Mouse (Mus musculus) midbrain, postnatal 0 days (tissue): Measurements from ENCODE around the gene Nr4a2. TPM values are rescaled to one million over a fixed set of nuclear protein-coding genes. Genes with fewer than 3 reads are reported as not detected.
A peak's percentile ranks its signal among the peaks of the same experiment; 100 is the strongest.

ENCODE experiments used
- ATAC-seq: fragments of 200-750 bp; cut with Nextera tagmentation; 2 replicates; pipeline ENCODE4 v1.8.0; 2017; ENCODE audit warnings: moderate number of reproducible peaks, mild to moderate bottlenecking, moderate TSS enrichment, moderate library complexity; ENCODE audit not compliant: low FRiP score
- DNase-seq: peaks from one replicate; pipeline ENCODE4 v3.0.0-alpha.2; 2015; ENCODE audit warnings: low spot score
- H3K27ac ChIP-seq: fragments of 300-500 bp; sonication (generic); 2 replicates; pipeline ENCODE4 v1.5.1; 2014; ENCODE audit warnings: low read depth, mild to moderate bottlenecking, low read length, mixed read lengths
- H3K27me3 ChIP-seq: fragments of 300-500 bp; sonication (generic); 2 replicates; pipeline ENCODE4 v1.6.1; 2014; ENCODE audit warnings: low read length, control low read depth, mixed read lengths; ENCODE audit not compliant: insufficient read depth
- H3K36me3 ChIP-seq: fragments of 300-500 bp; sonication (generic); 2 replicates; pipeline ENCODE4 v1.6.1; 2014; ENCODE audit warnings: low read length, control low read depth, mixed read lengths; ENCODE audit not compliant: insufficient read depth
- H3K4me1 ChIP-seq: fragments of 300-500 bp; sonication (generic); 2 replicates; pipeline ENCODE4 v1.6.1; 2014; ENCODE audit warnings: mild to moderate bottlenecking, control low read depth, antibody characterized with exemption, low read length, mixed read lengths; ENCODE audit not compliant: insufficient read depth
- H3K4me2 ChIP-seq: fragments of 300-500 bp; sonication (generic); 2 replicates; pipeline ENCODE4 v1.6.1; 2014; ENCODE audit warnings: low read depth, mild to moderate bottlenecking, low read length, mixed read lengths; ENCODE audit not compliant: poor library complexity, severe bottlenecking
- H3K4me3 ChIP-seq: fragments of 300-500 bp; sonication (generic); 2 replicates; pipeline ENCODE4 v1.5.1; 2014; ENCODE audit warnings: low read depth, mild to moderate bottlenecking, low read length, moderate library complexity
- H3K9ac ChIP-seq: fragments of 300-500 bp; sonication (generic); replicated peaks from 2 replicates; pipeline ENCODE4 v1.6.1; 2014; ENCODE audit warnings: mild to moderate bottlenecking, low read length, moderate library complexity, mixed read lengths; ENCODE audit not compliant: poor library complexity, severe bottlenecking
- H3K9me3 ChIP-seq: fragments of 300-500 bp; sonication (generic); 2 replicates; pipeline ENCODE4 v1.6.1; 2016; ENCODE audit warnings: low read length, control low read depth
- CTCF ChIP-seq: IDR thresholded peaks from 2 replicates; pipeline ENCODE4 v1.5.1; 2016; ENCODE audit warnings: antibody characterized with exemption, mild to moderate bottlenecking
- WGBS: fragments of 180-500 bp; shearing (Covaris S2); extraction: QIAGEN DNeasy Blood & Tissue Kit; methylation state at CpG from one replicate; pipeline ENCODE4 v1.1.7; 2014; 5-methylcytosine and 5-hydroxymethylcytosine counted together
- polyA plus RNA-seq: library from polyadenylated mRNA; unstranded; fragments of >200 nt; fragmentation: Nextera tagmentation; extraction: Ambion mirVana; gene quantifications from 2 replicates; pipeline ENCODE4 v1.2.1, GENCODE M21; 2015
- total RNA-seq: library from RNA; depleted of rRNA; stranded (reverse); fragments of >200 nt; gene quantifications from 2 replicates; pipeline ENCODE4 v1.2.3, GENCODE M21; 2014; rRNA removed

The Nr4a2 gene
- total RNA-seq (12.6 and 14.6 TPM in 2 replicates), polyA plus RNA-seq (15.4 and 19.4 TPM in 2 replicates)

GRCm38 (mm10) chr2:57123991-57124840 lies at the start of gene Nr4a2:
Gene Nr4a2 (minus strand): TSS chr2:57124003.
- Histone ChIP-seq H3K4me3 (peak within 1 kb of the TSS; percentile 77), H3K36me3 (no peaks in the 10 kb centered on the region), H3K4me1 (no peaks in the 10 kb centered on the region), H3K9ac (peak within 1 kb of the TSS; percentile 64), H3K27ac (0 out of 2 replicates have a peak within 1 kb of the TSS, but pooled peaks have one; percentile 6), H3K9me3 (no peaks in the 10 kb centered on the region), H3K27me3 (peaks cover 43% of the 10 kb centered on the region), H3K4me2 (peak within 1 kb of the TSS; percentile 99)
- peak; percentile 86 for ATAC-seq
- 8% methylated on average over 51 of the region's 69 CpGs for WGBS
- no peak for TF ChIP-seq CTCF
- DNase-seq, result peak; percentile 74

GRCm38 (mm10) chr2:57165416-57165815 lies 41.6 kb upstream of the Nr4a2 start:
- WGBS, result 94% methylated on average over 1 of the region's 1 CpGs
- H3K27me3 ChIP-seq, result no peaks in the 10 kb centered on the region
- H3K4me1 ChIP-seq, result no peaks in the 10 kb centered on the region
- H3K4me3 ChIP-seq, result no peak overlapping the region
- H3K4me2 ChIP-seq, result no peak overlapping the region
- no peak for TF ChIP-seq CTCF
- no peaks in the 10 kb centered on the region for H3K9me3 ChIP-seq
- no peak for DNase-seq
- no peaks in the 10 kb centered on the region for H3K36me3 ChIP-seq
- no peak overlapping the region for H3K27ac ChIP-seq
- no peak for ATAC-seq
- no peak overlapping the region for H3K9ac ChIP-seq

- Histone ChIP-seq H3K4me3 (no peak overlapping the region), H3K9ac (no peak overlapping the region), H3K4me2 (no peak overlapping the region), H3K27ac (no peak overlapping the region), H3K9me3 (no peaks in the 10 kb centered on the region), H3K36me3 (no peaks in the 10 kb centered on the region), H3K4me1 (no peaks in the 10 kb centered on the region), H3K27me3 (no peaks in the 10 kb centered on the region)
- DNase-seq, result no peak
- no peak for TF ChIP-seq CTCF
- WGBS, result 91% methylated on average over 9 of the region's 9 CpGs
- no peak for ATAC-seq
Observed at GRCm38 (mm10) chr2:57156814-57157213, 33.0 kb upstream of the Nr4a2 start.

- H3K9me3 ChIP-seq, result no peaks in the 10 kb centered on the region
- no peak overlapping the region for H3K4me2 ChIP-seq
- DNase-seq (no peak), ATAC-seq (no peak)
- no peak overlapping the region for H3K27ac ChIP-seq
- no peaks in the 10 kb centered on the region for H3K27me3 ChIP-seq
- TF ChIP-seq CTCF, result no peak
- no peak overlapping the region for H3K9ac ChIP-seq
- 84% methylated on average over 4 of the region's 4 CpGs for whole genome bisulfite sequencing
- no peak overlapping the region for H3K4me3 ChIP-seq
- no peaks in the 10 kb centered on the region for H3K36me3 ChIP-seq
- no peaks in the 10 kb centered on the region for H3K4me1 ChIP-seq
Observed at GRCm38 (mm10) chr2:57149796-57150195, 26.0 kb upstream of the Nr4a2 start.

GRCm38 (mm10) chr2:57148231-57148630 lies 24.4 kb upstream of the Nr4a2 start:
- H3K27ac ChIP-seq, result no peak overlapping the region
- H3K4me1 ChIP-seq, result no peaks in the 10 kb centered on the region
- WGBS, result 71% methylated on average over 2 of the region's 2 CpGs
- no peak overlapping the region for H3K4me3 ChIP-seq
- H3K36me3 ChIP-seq, result no peaks in the 10 kb centered on the region
- DNase-seq (no peak), ATAC-seq (no peak)
- H3K9me3 ChIP-seq, result no peaks in the 10 kb centered on the region
- no peaks in the 10 kb centered on the region for H3K27me3 ChIP-seq
- no peak overlapping the region for H3K9ac ChIP-seq
- no peak overlapping the region for H3K4me2 ChIP-seq
- no peak for TF ChIP-seq CTCF
